In genomic region chr5:43846227-43846626, GRCm38 (mm10) we compare ENCODE assay signal across 18 mouse cellular contexts. TPM values are rescaled to one million over a fixed set of nuclear protein-coding genes. Genes with fewer than 3 reads are reported as not detected.
DNase-seq lines count a peak whose midpoint lies in the region; ATAC-seq and TF ChIP-seq lines count a peak whose summit lies in the region.
"Had no signal": no experiment of that assay in that cellular context is flagged by ENCODE, and none has a peak within 500 bp of the region (broad histone marks: within the 10 kb centered on the region; RNA-seq: fewer than 3 reads in every experiment).

No protein-coding gene starts in this region.

- H3K4me3 ChIP-seq in intestine, embryonic 16.5 days (ENCODE audit: low read length) = no peak overlapping the region
- H3K4me3 ChIP-seq in intestine, postnatal 0 days (ENCODE audit: low read depth, low read length) = no peak overlapping the region
- H3K4me3 ChIP-seq in midbrain, embryonic 11.5 days (ENCODE audit: low read depth, low read length) = no peak overlapping the region
- H3K4me3 ChIP-seq in midbrain, embryonic 10.5 days = no peak overlapping the region
- H3K4me3 ChIP-seq in embryonic facial prominence, embryonic 15.5 days (replicated peaks) = no peak overlapping the region
- H3K4me3 ChIP-seq: heart, embryonic 12.5 days; liver, embryonic 12.5 days had no signal

- no peaks in the 10 kb centered on the region for H3K9me3 ChIP-seq in intestine, embryonic 16.5 days (ENCODE audit: control insufficient read depth, low read length)
- 0 out of 2 replicates have a peak, but pooled peaks cover 4% of the 10 kb centered on the region for H3K9me3 ChIP-seq in intestine, postnatal 0 days (ENCODE audit: control insufficient read depth)
- no peaks in the 10 kb centered on the region for H3K9me3 ChIP-seq in midbrain, embryonic 11.5 days (ENCODE audit: control insufficient read depth, low read length)
- peaks cover 4% of the 10 kb centered on the region; the same call in 1 of the 2 replicates for H3K9me3 ChIP-seq in midbrain, embryonic 10.5 days (replicated peaks)
- H3K9me3 ChIP-seq in embryonic facial prominence, embryonic 15.5 days (replicated peaks) = no peaks in the 10 kb centered on the region

- WGBS in intestine, embryonic 16.5 days = 44% methylated on average over 2 of the region's 2 CpGs
- WGBS in intestine, postnatal 0 days = 48% methylated on average over 2 of the region's 2 CpGs
- WGBS in midbrain, embryonic 11.5 days = 18% methylated on average over 2 of the region's 2 CpGs
- 24% methylated on average over 2 of the region's 2 CpGs for WGBS in midbrain, embryonic 10.5 days
- WGBS in embryonic facial prominence, embryonic 15.5 days = 27% methylated on average over 2 of the region's 2 CpGs

- H3K4me2 ChIP-seq in intestine, embryonic 16.5 days (ENCODE audit: low read depth, low read length) = no peak overlapping the region
- no peak overlapping the region for H3K4me2 ChIP-seq in intestine, postnatal 0 days (replicated peaks; ENCODE audit: low read depth)
- H3K4me2 ChIP-seq in midbrain, embryonic 11.5 days = no peak overlapping the region
- H3K4me2 ChIP-seq in embryonic facial prominence, embryonic 15.5 days (replicated peaks) = no peak overlapping the region
- H3K4me2 ChIP-seq: heart, embryonic 12.5 days; liver, embryonic 12.5 days had no signal

- H3K27me3 ChIP-seq in intestine, embryonic 16.5 days (replicated peaks; ENCODE audit: control insufficient read depth, insufficient read depth, low read length) = no peaks in the 10 kb centered on the region
- H3K27me3 ChIP-seq in intestine, postnatal 0 days (replicated peaks; ENCODE audit: control insufficient read depth, insufficient read depth, low read length) = no peaks in the 10 kb centered on the region
- no peaks in the 10 kb centered on the region for H3K27me3 ChIP-seq in midbrain, embryonic 11.5 days (ENCODE audit: control insufficient read depth, insufficient read depth, low read length)
- H3K27me3 ChIP-seq in midbrain, embryonic 10.5 days (ENCODE audit: low read depth, poor library complexity, severe bottlenecking) = no peaks in the 10 kb centered on the region
- H3K27me3 ChIP-seq in embryonic facial prominence, embryonic 15.5 days = no peaks in the 10 kb centered on the region
- H3K27me3 ChIP-seq: heart, embryonic 12.5 days; liver, embryonic 12.5 days had no signal

- H3K4me1 ChIP-seq in intestine, embryonic 16.5 days (ENCODE audit: control insufficient read depth, insufficient read depth, low read length) = peaks cover 4% of the 10 kb centered on the region; the same call in 1 of the 2 replicates
- H3K4me1 ChIP-seq in intestine, postnatal 0 days (replicated peaks; ENCODE audit: control insufficient read depth, insufficient read depth, low read length) = no peaks in the 10 kb centered on the region; the same call in 1 of the 2 replicates
- no peaks in the 10 kb centered on the region for H3K4me1 ChIP-seq in midbrain, embryonic 11.5 days (ENCODE audit: control insufficient read depth, insufficient read depth, low read length)
- peaks cover 8% of the 10 kb centered on the region for H3K4me1 ChIP-seq in midbrain, embryonic 10.5 days
- no peaks in the 10 kb centered on the region for H3K4me1 ChIP-seq in embryonic facial prominence, embryonic 15.5 days

- no peak overlapping the region for H3K27ac ChIP-seq in intestine, embryonic 16.5 days (ENCODE audit: low read length)
- no peak overlapping the region for H3K27ac ChIP-seq in intestine, postnatal 0 days (ENCODE audit: low read depth, low read length)
- H3K27ac ChIP-seq in midbrain, embryonic 11.5 days (ENCODE audit: low read depth, low read length) = no peak overlapping the region
- no peak overlapping the region for H3K27ac ChIP-seq in midbrain, embryonic 10.5 days (replicated peaks)
- no peak overlapping the region for H3K27ac ChIP-seq in embryonic facial prominence, embryonic 15.5 days (replicated peaks)
- H3K27ac ChIP-seq: liver, embryonic 12.5 days had no signal

- H3K9ac ChIP-seq in intestine, embryonic 16.5 days (ENCODE audit: low read depth, low read length) = no peak overlapping the region
- H3K9ac ChIP-seq in intestine, postnatal 0 days (ENCODE audit: low read depth, low read length) = no peak overlapping the region
- H3K9ac ChIP-seq in midbrain, embryonic 11.5 days (ENCODE audit: low read length) = no peak overlapping the region
- H3K9ac ChIP-seq in embryonic facial prominence, embryonic 15.5 days = no peak overlapping the region
- H3K9ac ChIP-seq: heart, embryonic 12.5 days; liver, embryonic 12.5 days had no signal

- no peak for TF ChIP-seq CTCF in intestine, postnatal 0 days (IDR thresholded peaks at IDR 0.05; ENCODE audit: low read depth)

- DNase-seq in embryo, embryonic 10 days (ENCODE audit: low spot score) = peak; percentile 24
- no peak for DNase-seq in embryo, embryonic 10.5 days (ENCODE audit: low spot score)
- no peak for DNase-seq in midbrain, embryonic 11.5 days (ENCODE audit: low spot score, missing footprints)
- no peak for DNase-seq in midbrain, embryonic 10.5 days (ENCODE audit: low spot score)
- DNase-seq in cerebellum, adult 9-10 months = no peak
- DNase-seq: cerebellum, postnatal 25 days; gastrocnemius, postnatal 36 days; heart, postnatal 36 days; layer of hippocampus, adult 9-11 months; thymus, postnatal 36 days had no signal

- 0 out of 2 replicates have a peak, but pooled peaks have one; percentile 26 for ATAC-seq in intestine, embryonic 16.5 days
- ATAC-seq in intestine, postnatal 0 days = no peak
- 0 out of 2 replicates have a peak, but pooled peaks have one; percentile 11 for ATAC-seq in midbrain, embryonic 11.5 days (ENCODE audit: low FRiP score)
- ATAC-seq in embryonic facial prominence, embryonic 15.5 days (ENCODE audit: insufficient number of reproducible peaks, low FRiP score, low TSS enrichment, low read depth) = peak; percentile 51; the same call in 1 of the 2 replicates
- ATAC-seq: liver, embryonic 12.5 days had no signal

- no peaks in the 10 kb centered on the region for H3K36me3 ChIP-seq in intestine, embryonic 16.5 days (ENCODE audit: control insufficient read depth, insufficient read depth, low read length)
- no peaks in the 10 kb centered on the region for H3K36me3 ChIP-seq in intestine, postnatal 0 days (ENCODE audit: control insufficient read depth, insufficient read depth)
- no peaks in the 10 kb centered on the region for H3K36me3 ChIP-seq in midbrain, embryonic 11.5 days (ENCODE audit: control insufficient read depth, insufficient read depth, low read length)
- no peaks in the 10 kb centered on the region for H3K36me3 ChIP-seq in midbrain, embryonic 10.5 days
- H3K36me3 ChIP-seq in embryonic facial prominence, embryonic 15.5 days = no peaks in the 10 kb centered on the region
- H3K36me3 ChIP-seq: heart, embryonic 12.5 days; liver, embryonic 12.5 days had no signal

RNA-seq across cellular contexts. Expression of gene Cd38, which starts 22.1 kb away (rescaled TPM):
- polyA plus RNA-seq in intestine, embryonic 16.5 days (2015; fragmentation: Nextera tagmentation; extraction: Ambion mirVana) = 12.6 and 14.4 TPM in 2 replicates
- 9.5 and 10.9 TPM in 2 replicates for polyA plus RNA-seq in intestine, postnatal 0 days (2015; fragmentation: Nextera tagmentation; extraction: Ambion mirVana)
- polyA plus RNA-seq in midbrain, embryonic 11.5 days (2014; fragmentation: Nextera tagmentation; extraction: Ambion mirVana) = 5.5 and 5.6 TPM in 2 replicates
- polyA plus RNA-seq in midbrain, embryonic 10.5 days (2016; fragmentation: Nextera tagmentation; extraction: Ambion mirVana) = 6.4 and 6.6 TPM in 2 replicates
- 5.3 and 6.5 TPM in 2 replicates for polyA plus RNA-seq in embryonic facial prominence, embryonic 15.5 days (2015; fragmentation: Nextera tagmentation; extraction: Ambion mirVana)

RNA-seq across cellular contexts. Expression of gene Fbxl5, which starts 24.8 kb away (rescaled TPM):
- polyA plus RNA-seq in intestine, embryonic 16.5 days (2015; fragmentation: Nextera tagmentation; extraction: Ambion mirVana) = 57.1 and 59.9 TPM in 2 replicates
- polyA plus RNA-seq in intestine, postnatal 0 days (2015; fragmentation: Nextera tagmentation; extraction: Ambion mirVana) = 93.6 and 108 TPM in 2 replicates
- 73.1 and 79.5 TPM in 2 replicates for polyA plus RNA-seq in midbrain, embryonic 11.5 days (2014; fragmentation: Nextera tagmentation; extraction: Ambion mirVana)
- polyA plus RNA-seq in midbrain, embryonic 10.5 days (2016; fragmentation: Nextera tagmentation; extraction: Ambion mirVana) = 57.4 and 62.4 TPM in 2 replicates
- 54.7 and 55.3 TPM in 2 replicates for polyA plus RNA-seq in embryonic facial prominence, embryonic 15.5 days (2015; fragmentation: Nextera tagmentation; extraction: Ambion mirVana)

RNA-seq across cellular contexts. Expression of gene Bst1, which starts 27.5 kb away (rescaled TPM):
- 1.1 and 2.9 TPM in 2 replicates for polyA plus RNA-seq in intestine, embryonic 16.5 days (2015; fragmentation: Nextera tagmentation; extraction: Ambion mirVana)
- polyA plus RNA-seq in intestine, postnatal 0 days (2015; fragmentation: Nextera tagmentation; extraction: Ambion mirVana) = 142 and 144 TPM in 2 replicates
- polyA plus RNA-seq in midbrain, embryonic 11.5 days (2014; fragmentation: Nextera tagmentation; extraction: Ambion mirVana) = 0.12 TPM in 1 of 2 replicates, not detected in the other
- not detected in 2 replicates for polyA plus RNA-seq in midbrain, embryonic 10.5 days (2016; fragmentation: Nextera tagmentation; extraction: Ambion mirVana)
- polyA plus RNA-seq in embryonic facial prominence, embryonic 15.5 days (2015; fragmentation: Nextera tagmentation; extraction: Ambion mirVana) = 0.70 and 1.6 TPM in 2 replicates
- polyA plus RNA-seq: forebrain, embryonic 11.5 days; limb, embryonic 11.5 days; neural tube, embryonic 14.5 days had no signal

Comparison
In these comparisons a context has a peak if more than half of its experiments do, and no peak if none do; other contexts are left out.
1. RNA of gene Bst1, which starts 27.5 kb away (polyA plus RNA-seq): 142 to 144 TPM in intestine, postnatal 0 days; 0.70 to 1.6 TPM in embryonic facial prominence, embryonic 15.5 days, 1.1 to 2.9 TPM in intestine, embryonic 16.5 days, 0.12 TPM in midbrain, embryonic 11.5 days and not detected in midbrain, embryonic 10.5 days; every median in the first group is over 10 times any median in the second.